Mouse (Mus musculus) gastrocnemius, postnatal 10 days (tissue): ENCODE results near the gene Tnfaip8l2. TPM values are rescaled to one million over a fixed set of nuclear protein-coding genes. Genes with fewer than 3 reads are reported as not detected.
"Not testable (repeated sequence)": the region's sequence is repeated elsewhere in the genome, so short reads cannot be mapped to it uniquely, and the experiment has no call there.

Source experiments
- DNase-seq: peaks from one replicate; pipeline ENCODE4 v3.0.0; 2021; ENCODE audit warnings: mixed read lengths
- microRNA-seq, 2 experiments: library from miRNA; unstranded; fragments of <30 nt; microRNA quantifications; one replicate each; pipeline ENCODE4 v1.2.0; 2021
- total RNA-seq, 2 experiments: library from RNA; stranded (reverse); gene quantifications; 2 replicates each; pipeline ENCODE4 v1.2.3; 2021

Tnfaip8l2 gene
- total RNA-seq, 2 experiments from 2014 or later = 1.8 to 2.3 TPM

DNA sequence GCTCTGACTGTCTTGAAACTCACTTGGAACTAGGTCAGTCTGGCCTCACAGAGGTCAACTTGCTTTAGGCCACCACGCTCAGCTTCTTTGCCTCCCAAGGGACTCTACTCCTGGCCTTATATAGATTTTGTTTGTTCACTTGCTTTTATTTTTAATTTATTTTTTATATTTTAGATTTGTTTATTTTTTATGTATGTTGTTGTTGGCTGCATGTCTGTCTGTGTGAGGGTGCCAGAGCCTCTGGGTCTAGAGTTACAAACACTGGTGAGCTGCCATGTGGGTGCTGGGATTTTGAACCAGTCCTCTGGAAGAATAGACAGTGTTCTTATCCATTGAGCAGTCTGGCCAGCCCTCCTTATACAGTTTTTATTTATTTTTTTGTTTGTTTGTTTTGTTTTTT lies 29.4 kb downstream of the Tnfaip8l2 start:
- DNase-seq = no peak

DNA sequence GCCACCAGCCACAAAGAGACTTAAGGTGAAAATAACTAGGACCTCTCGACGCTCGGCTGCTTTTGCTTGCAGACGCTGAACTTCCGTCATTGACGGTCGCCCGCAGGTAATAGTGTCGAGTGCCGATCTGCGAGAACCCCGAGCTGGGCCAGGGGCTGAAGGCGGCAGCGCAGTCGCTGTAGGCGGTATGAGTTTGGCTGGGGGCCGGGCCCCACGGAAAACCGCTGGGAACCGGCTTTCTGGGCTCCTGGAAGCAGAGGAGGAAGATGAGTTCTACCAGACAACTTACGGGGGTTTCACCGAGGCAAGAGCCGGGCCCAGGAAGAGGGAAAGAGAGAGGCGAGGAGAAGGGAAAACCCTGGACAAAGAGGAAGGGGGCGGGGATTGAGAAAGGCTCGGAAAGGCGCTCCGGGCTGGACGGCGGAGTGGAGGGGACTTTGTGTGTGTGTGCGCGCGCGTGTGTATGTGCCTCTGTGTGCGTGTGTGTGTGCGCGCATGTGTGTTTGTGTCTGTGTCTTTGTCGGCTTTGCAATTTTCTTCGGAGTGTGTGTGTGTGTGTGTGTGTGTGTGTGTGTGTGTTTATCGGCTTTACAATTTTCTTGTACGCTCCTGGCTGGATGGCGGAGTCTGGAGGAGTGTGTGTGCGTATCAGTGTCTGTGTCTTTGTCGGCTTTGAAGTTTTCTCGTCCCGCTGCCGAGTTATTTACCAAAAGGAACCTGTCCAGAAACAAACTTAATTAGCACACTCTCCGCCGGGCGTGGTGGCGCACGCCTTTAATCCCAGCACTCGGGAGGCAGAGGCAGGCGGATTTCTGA lies 31.0 kb downstream of the Tnfaip8l2 start, which contains the start of gene Vps72:
Gene Vps72, plus strand, starts transcription at position 112 of the 816 bp plus-strand sequence.
- DNase-seq = peak; percentile 83

DNA sequence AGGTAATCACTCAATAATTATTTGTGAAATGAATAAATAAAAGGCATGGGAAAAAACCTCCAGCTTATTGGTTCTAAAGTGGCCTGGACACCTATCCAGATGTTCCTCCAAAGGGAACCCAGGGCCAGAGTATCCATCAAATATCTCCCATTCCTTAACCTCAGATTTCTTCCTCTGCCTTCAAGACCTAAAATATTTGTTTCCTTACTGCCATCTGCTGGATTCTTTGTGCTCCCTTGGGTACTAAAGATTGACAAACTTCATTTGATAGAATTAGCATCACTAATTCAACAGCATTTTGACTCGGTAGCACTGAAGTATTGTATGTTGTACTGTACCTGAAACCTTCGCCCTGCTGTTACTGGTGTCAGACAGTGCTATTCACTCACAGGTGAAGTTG lies 34.3 kb downstream of the Tnfaip8l2 start:
- no peak for DNase-seq

DNA sequence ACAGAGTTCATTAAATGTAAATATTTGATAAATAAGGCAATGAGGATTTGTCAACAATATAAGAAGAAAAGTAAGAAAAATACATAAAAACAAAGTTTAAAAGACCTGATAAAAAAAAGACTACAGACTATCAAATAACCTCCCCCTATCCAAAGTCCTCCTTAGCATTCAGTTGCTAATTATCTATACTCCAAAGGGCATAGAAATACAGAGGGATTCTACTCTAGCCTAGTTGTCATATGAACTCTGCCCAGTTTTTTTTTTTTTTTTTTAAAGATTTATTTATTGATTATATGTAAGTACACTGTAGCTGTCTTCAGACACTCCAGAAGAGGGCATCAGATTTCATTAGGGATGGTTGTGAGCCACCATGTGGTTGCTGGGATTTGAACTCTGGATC lies 34.9 kb downstream of the Tnfaip8l2 start:
- DNase-seq = not testable (repeated sequence)

DNA sequence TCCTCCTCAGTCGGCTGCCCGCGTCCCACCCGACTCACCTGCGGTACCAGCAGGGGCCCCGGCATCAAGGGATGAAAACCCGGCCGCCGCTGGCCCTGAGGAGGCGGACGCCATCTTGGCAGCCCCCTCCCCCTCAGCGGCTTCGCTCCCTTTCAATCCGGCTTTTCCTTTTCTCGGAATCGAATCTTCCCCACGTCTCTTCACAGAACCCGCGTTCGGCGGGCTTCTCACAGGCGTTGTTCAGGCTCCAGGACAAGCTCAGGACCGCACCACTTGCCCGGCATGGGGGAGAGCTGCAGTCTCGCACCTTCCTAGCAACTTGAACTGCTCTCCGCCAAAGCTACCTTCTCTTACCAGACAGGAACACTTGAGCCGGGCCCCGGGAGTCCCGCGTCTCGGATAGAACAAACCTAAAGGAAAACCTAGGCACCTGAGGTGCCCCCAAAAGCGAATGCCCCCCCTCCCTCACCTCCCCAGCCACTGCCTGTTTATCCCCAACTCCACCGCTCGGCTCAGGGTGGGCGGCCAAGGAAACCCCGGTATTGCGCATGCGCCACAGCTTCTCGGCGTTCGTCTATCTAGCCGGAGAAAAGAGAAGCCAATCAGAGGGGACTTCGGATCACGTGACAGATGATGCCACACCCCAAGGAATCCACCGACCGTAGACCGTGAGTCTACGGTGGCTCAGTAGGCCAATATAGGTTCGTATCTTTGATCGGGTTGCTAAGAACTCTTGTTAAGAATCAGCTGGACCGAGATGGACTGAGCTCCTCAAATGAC lies 35.6 kb downstream of the Tnfaip8l2 start, which contains the start of gene Pip5k1a:
Gene Pip5k1a, minus strand, starts transcription at position 593 of the 780 bp plus-strand sequence.
- peak; percentile 97 for DNase-seq

DNA sequence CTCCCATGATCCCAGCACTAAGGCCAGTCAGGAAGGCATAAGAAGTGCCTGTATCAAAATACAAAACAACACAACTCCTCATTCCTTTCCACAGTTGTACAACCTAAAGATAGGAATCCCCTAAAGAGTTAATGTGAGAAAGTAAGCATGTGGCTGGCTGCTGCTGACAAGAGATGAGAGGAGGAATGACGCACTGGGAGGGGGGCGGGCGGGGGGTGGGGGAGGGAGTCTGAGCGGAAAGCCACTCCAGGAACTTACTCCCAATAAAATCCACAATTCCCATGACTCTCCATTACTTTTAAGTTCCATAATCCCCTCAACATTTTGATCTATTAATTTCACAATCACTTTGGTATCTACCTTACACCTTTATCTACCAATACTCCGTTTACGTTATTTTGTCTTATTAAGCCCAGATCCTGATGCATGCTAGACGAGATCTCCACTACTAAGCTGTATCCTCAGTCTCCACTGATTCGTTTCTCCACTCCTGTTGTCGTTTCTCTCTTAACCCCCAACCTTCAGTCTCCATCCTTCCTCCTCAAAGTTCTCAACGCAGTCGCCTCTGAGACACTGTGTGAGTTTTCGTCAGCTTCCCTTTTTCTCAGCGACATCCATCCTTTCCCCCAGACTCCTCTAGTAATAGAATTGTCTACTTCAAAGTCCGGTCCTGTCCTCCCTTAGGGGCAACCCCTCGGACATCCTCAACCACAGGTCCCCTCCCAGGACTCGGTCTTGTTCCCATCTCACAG lies 36.4 kb downstream of the Tnfaip8l2 start:
- no peak for DNase-seq

DNA sequence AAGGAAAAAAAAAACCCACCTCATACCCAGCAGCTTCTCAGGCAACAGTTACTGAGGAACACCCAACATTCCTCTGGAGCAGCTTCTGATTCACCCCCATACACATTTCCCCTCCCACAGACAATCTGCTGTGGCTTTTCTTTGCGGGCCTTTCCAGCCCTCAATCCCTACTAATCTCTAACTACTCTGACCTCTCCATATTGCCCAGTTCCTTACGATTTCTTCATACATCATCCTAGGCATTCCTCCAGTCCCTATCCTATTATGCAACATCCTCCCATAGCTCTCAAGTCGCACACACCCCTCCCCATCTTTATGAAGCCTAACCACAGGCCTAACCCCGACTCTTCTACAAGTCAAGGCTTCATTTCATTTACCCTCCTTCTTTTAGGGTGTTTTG lies 37.0 kb downstream of the Tnfaip8l2 start:
- DNase-seq = no peak

DNA sequence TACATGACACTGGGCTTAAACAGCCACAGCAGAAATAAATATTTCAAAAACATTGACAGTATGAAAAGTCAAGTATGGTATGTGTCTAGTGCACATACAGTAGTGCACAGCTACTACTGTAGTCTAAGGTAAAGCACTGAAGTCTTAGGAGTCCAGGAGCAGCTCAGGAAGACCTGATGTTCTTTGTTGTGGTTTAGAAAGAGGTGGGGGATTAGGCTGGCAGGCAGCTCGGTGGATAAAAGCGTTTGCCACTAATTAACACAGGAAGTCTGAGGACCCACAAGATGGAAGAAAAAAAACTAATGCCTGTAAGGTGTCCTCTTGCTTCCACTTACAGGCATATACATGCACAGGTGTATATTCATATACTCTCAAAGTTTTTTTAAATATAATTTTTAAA lies 41.3 kb downstream of the Tnfaip8l2 start:
- DNase-seq = no peak

Small RNAs within 50 kb of the gene (microRNA-seq; reads per million reads assigned to microRNA genes)
- 0 reads per million in 2 experiments for gene Mir8099-1

Other genes with a start within 250 kb of the Tnfaip8l2 start
- 1 to 10 TPM; 8.3 to 8.6 TPM for gene Selenbp1, start 209.3 kb downstream of the Tnfaip8l2 start, total RNA-seq
- 10 to 100 TPM in 1 of 2 experiments, 1 to 10 TPM in 1; 7.6 to 11.5 TPM for gene Rfx5, start 188.3 kb downstream of the Tnfaip8l2 start, total RNA-seq
- 10 to 100 TPM; 31.0 to 32.7 TPM for gene Pi4kb, start 167.6 kb downstream of the Tnfaip8l2 start, total RNA-seq
- 10 to 100 TPM; 20.2 to 22.6 TPM for gene Zfp687, start 126.9 kb downstream of the Tnfaip8l2 start, total RNA-seq
- gene Psmd4, start 99.7 kb downstream of the Tnfaip8l2 start, total RNA-seq = 100 to 1,000 TPM; 167 to 176 TPM
- gene Pip5k1a, start 35.4 kb downstream of the Tnfaip8l2 start, total RNA-seq = 10 to 100 TPM; 20.1 to 22.8 TPM
- 10 to 100 TPM; 41.0 to 49.1 TPM for gene Vps72, start 31.3 kb downstream of the Tnfaip8l2 start, total RNA-seq
- 100 to 1,000 TPM; 423 to 469 TPM for gene Tmod4, start 17.9 kb downstream of the Tnfaip8l2 start, total RNA-seq
- gene Scnm1, start 8.3 kb downstream of the Tnfaip8l2 start, total RNA-seq = 10 to 100 TPM; 35.5 to 40.8 TPM
- gene Lysmd1, start 8.3 kb downstream of the Tnfaip8l2 start, total RNA-seq = 1 to 10 TPM; 6.0 to 6.7 TPM
- gene Sema6c, start 18.1 kb upstream of the Tnfaip8l2 start, total RNA-seq = 100 to 1,000 TPM; 103 to 123 TPM
- 10 to 100 TPM in 1 of 2 experiments, 1 to 10 TPM in 1; 9.4 to 12.4 TPM for gene Gabpb2, start 75.6 kb upstream of the Tnfaip8l2 start, total RNA-seq
- gene Cdc42se1, start 86.4 kb upstream of the Tnfaip8l2 start, total RNA-seq = 10 to 100 TPM; 26.2 to 35.0 TPM
- 10 to 100 TPM; 39.8 to 44.8 TPM for gene Mllt11, start 89.8 kb upstream of the Tnfaip8l2 start, total RNA-seq
- gene Gm128, start 99.2 kb upstream of the Tnfaip8l2 start, total RNA-seq = under 1 TPM in 1 of 2 experiments, not detected in 1; 0.20 TPM
- not detected for gene Bnipl, start 108.8 kb upstream of the Tnfaip8l2 start, total RNA-seq
- gene Mindy1, start 139.0 kb upstream of the Tnfaip8l2 start, total RNA-seq = 10 to 100 TPM; 19.8 to 21.7 TPM
- gene Prune1, start 139.7 kb upstream of the Tnfaip8l2 start, total RNA-seq = 10 to 100 TPM; 38.1 to 46.8 TPM
- under 1 TPM; 0.27 to 0.63 TPM for gene Anxa9, start 164.8 kb upstream of the Tnfaip8l2 start, total RNA-seq
- gene Cers2, start 172.4 kb upstream of the Tnfaip8l2 start, total RNA-seq = 10 to 100 TPM; 42.6 to 51.9 TPM
- gene Setdb1, start 214.8 kb upstream of the Tnfaip8l2 start, total RNA-seq = 10 to 100 TPM; 12.6 to 17.2 TPM